Mouse (Mus musculus): Measurements from ENCODE around the gene Rpl18. TPM values are rescaled to one million over a fixed set of nuclear protein-coding genes. Genes with fewer than 3 reads are reported as not detected.

Gene Rpl18
- polyA plus RNA-seq, 1 experiment: 1,119 TPM

- DNase-seq: peak; percentile 98
- TF ChIP-seq POLR2A (IDR thresholded peaks at IDR 0.05; ENCODE audit: borderline replicate concordance, extremely low read depth, low read depth, low read length) (peak; percentile 85; the same call in 1 of the 2 replicates), CTCF (IDR thresholded peaks at IDR 0.05; ENCODE audit: insufficient read depth, low read length) (no peak)
- H3K4me3 ChIP-seq (replicated peaks; ENCODE audit: extremely low read depth, low read depth, low read length): peak within 1 kb of the TSS; percentile 82
- peaks cover 14% of the 10 kb centered on the region for H3K4me1 ChIP-seq (ENCODE audit: control insufficient read depth, insufficient read depth, low read length)
- under 1% methylated on average over 36 of the region's 36 CpGs for WGBS
These were observed 10.4 kb upstream of the Rpl18 start, which contains the start of gene Dbp for GRCm38 (mm10) chr7:45704730-45705442. Gene Dbp (plus strand): TSS chr7:45705088.

DNA sequence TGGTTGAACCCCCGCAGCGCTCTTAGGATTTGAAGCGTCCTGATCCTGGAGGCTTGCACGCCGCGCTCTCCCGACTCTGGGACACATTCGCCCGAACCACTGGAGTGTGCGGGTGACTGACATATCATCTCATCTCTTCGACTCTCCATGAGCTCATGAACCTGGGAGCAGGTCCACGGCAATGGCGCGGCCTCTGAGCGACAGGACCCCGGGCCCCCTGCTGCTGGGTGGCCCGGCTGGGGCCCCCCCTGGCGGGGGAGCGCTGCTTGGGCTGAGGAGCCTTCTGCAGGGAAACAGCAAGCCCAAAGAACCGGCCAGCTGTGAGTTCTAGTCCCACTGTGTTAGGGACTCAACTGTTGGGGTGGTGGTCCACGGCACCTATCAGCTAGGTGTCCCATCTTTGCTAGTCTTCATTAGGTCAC is 9.8 kb upstream of the Rpl18 start:
- Histone ChIP-seq H3K4me1 (ENCODE audit: control insufficient read depth, insufficient read depth, low read length) (peaks cover 14% of the 10 kb centered on the region), H3K4me3 (replicated peaks; ENCODE audit: extremely low read depth, low read depth, low read length) (peak overlapping the region; percentile 82)
- no peak for DNase-seq
- under 1% methylated on average over 21 of the region's 21 CpGs for WGBS
- TF ChIP-seq CTCF (IDR thresholded peaks at IDR 0.05; ENCODE audit: insufficient read depth, low read length) (no peak), POLR2A (IDR thresholded peaks at IDR 0.05; ENCODE audit: borderline replicate concordance, extremely low read depth, low read depth, low read length) (no peak)

DNA sequence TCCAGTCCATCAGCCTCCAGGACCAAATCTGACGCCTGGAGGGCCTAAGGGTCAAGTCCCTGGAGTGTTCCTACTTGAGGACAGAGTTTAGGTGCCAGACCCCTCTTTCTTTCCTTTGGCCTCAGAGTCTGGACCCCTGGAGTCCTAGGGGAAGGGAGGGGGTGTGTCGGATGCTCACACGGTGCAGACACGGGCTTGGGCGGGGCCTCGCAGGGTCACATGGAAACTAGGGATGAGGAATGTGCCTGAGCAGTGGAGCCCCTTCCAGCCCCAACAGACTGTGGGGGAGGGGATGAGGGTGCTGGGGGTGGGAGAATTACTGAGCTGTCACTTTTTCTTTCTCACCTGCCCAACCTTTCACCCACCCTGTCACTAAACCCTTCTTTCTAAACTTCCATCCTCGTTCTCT is 9.4 kb upstream of the Rpl18 start:
- peak; percentile 76; the same call in 1 of the 2 replicates for TF ChIP-seq POLR2A (IDR thresholded peaks at IDR 0.05; ENCODE audit: borderline replicate concordance, extremely low read depth, low read depth, low read length)
- TF ChIP-seq CTCF (IDR thresholded peaks at IDR 0.05; ENCODE audit: insufficient read depth, low read length): no peak
- Histone ChIP-seq H3K4me3 (replicated peaks; ENCODE audit: extremely low read depth, low read depth, low read length) (peak overlapping the region; percentile 82), H3K4me1 (ENCODE audit: control insufficient read depth, insufficient read depth, low read length) (peaks cover 14% of the 10 kb centered on the region)
- WGBS: 0% methylated on average over 7 of the region's 7 CpGs
- peak; percentile 73 for DNase-seq

- DNase-seq: peak; percentile 82
- TF ChIP-seq POLR2A (IDR thresholded peaks at IDR 0.05; ENCODE audit: borderline replicate concordance, extremely low read depth, low read depth, low read length) (peak; percentile 64; the same call in 1 of the 2 replicates), CTCF (IDR thresholded peaks at IDR 0.05; ENCODE audit: insufficient read depth, low read length) (no peak)
- peak overlapping the region; percentile 82 for H3K4me3 ChIP-seq (replicated peaks; ENCODE audit: extremely low read depth, low read depth, low read length)
- 2% methylated on average over 29 of the region's 45 CpGs for WGBS
- H3K4me1 ChIP-seq (ENCODE audit: control insufficient read depth, insufficient read depth, low read length): peaks cover 14% of the 10 kb centered on the region
These were observed 8.5 kb upstream of the Rpl18 start for GRCm38 (mm10) chr7:45706721-45707241.

DNA sequence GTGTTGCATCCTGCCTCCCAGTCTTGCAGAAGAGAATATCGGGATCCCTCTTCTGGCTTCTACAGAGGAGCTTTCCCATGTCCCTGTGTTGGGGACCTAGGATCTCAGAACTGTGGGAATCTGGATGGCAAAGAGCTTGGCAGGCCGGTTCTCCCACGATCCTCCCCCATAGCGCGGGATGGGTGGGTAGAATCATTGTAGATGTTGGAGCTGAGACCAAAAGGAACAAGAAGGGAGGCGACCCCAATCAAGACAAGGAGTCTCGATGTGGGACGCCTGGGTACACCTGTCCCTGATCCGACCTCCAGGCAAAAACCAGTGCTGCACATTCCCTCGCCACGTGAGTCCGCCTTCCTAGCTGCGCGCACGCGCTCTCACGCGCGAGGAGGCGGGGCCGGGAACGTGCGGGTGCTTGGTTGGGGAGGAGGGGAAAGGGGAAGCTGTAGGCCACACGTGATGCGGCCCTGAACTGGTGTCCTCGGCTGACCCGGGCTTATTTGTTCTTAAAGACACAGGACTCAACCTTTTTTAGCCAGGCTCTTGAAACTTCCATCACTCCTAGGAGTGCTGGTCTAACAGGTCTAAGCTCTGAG is 7.8 kb upstream of the Rpl18 start:
- Histone ChIP-seq H3K4me3 (replicated peaks; ENCODE audit: extremely low read depth, low read depth, low read length) (peak overlapping the region; percentile 73), H3K4me1 (ENCODE audit: control insufficient read depth, insufficient read depth, low read length) (peaks cover 14% of the 10 kb centered on the region)
- TF ChIP-seq CTCF (IDR thresholded peaks at IDR 0.05; ENCODE audit: insufficient read depth, low read length) (no peak), POLR2A (IDR thresholded peaks at IDR 0.05; ENCODE audit: borderline replicate concordance, extremely low read depth, low read depth, low read length) (peak; percentile 94; the same call in 1 of the 2 replicates)
- DNase-seq: peak; percentile 98
- under 1% methylated on average over 27 of the region's 27 CpGs for WGBS

GRCm38 (mm10) chr7:45708221-45708761 is 7.0 kb upstream of the Rpl18 start:
- peak overlapping the region; percentile 48 for H3K4me3 ChIP-seq (replicated peaks; ENCODE audit: extremely low read depth, low read depth, low read length)
- 26% methylated on average over 13 of the region's 13 CpGs for WGBS
- no peak for DNase-seq
- no peak for TF ChIP-seq CTCF (IDR thresholded peaks at IDR 0.05; ENCODE audit: insufficient read depth, low read length)
- 0 out of 2 replicates have a peak, but pooled peaks have one; percentile 9 for TF ChIP-seq POLR2A (IDR thresholded peaks at IDR 0.05; ENCODE audit: borderline replicate concordance, extremely low read depth, low read depth, low read length)
- H3K4me1 ChIP-seq (ENCODE audit: control insufficient read depth, insufficient read depth, low read length): peaks cover 16% of the 10 kb centered on the region

DNA sequence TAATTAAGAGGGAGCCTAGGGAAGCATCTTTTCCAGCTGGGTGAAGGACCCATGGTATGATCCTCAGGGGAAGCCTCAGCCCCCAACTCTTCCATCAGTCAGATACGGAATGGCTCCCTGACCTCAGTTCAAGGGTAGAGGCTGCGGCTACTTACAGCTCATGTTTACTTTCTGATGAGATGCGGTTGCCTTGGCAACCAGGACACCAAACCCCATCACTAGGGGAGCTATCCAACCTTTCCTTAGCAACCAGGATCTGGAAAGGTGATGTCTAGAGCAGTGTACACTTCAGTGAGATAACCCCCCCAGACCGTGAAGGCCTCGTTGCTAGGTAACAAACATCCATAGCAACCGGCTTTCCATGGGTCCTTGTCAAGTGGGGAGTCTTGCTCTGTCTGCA is 6.2 kb upstream of the Rpl18 start:
- 43% methylated on average over 6 of the region's 6 CpGs for WGBS
- no peak for DNase-seq
- H3K4me3 ChIP-seq (replicated peaks; ENCODE audit: extremely low read depth, low read depth, low read length): no peak overlapping the region
- peak; percentile 18; the same call in 1 of the 2 replicates for TF ChIP-seq POLR2A (IDR thresholded peaks at IDR 0.05; ENCODE audit: borderline replicate concordance, extremely low read depth, low read depth, low read length)
- TF ChIP-seq CTCF (IDR thresholded peaks at IDR 0.05; ENCODE audit: insufficient read depth, low read length): no peak
- H3K4me1 ChIP-seq (ENCODE audit: control insufficient read depth, insufficient read depth, low read length): peaks cover 18% of the 10 kb centered on the region

- 51% methylated on average over 14 of the region's 14 CpGs for WGBS
- Histone ChIP-seq H3K4me3 (replicated peaks; ENCODE audit: extremely low read depth, low read depth, low read length) (no peak overlapping the region), H3K4me1 (ENCODE audit: control insufficient read depth, insufficient read depth, low read length) (peaks cover 24% of the 10 kb centered on the region)
- no peak for DNase-seq
- TF ChIP-seq CTCF (IDR thresholded peaks at IDR 0.05; ENCODE audit: insufficient read depth, low read length): no peak
- peak; percentile 63; the same call in 1 of the 2 replicates for TF ChIP-seq POLR2A (IDR thresholded peaks at IDR 0.05; ENCODE audit: borderline replicate concordance, extremely low read depth, low read depth, low read length)
These were observed 5.4 kb upstream of the Rpl18 start for GRCm38 (mm10) chr7:45709677-45710355.

Measured in lung, adult 2 months (tissue).